Mouse (Mus musculus) gastrocnemius, postnatal 25 days (tissue): ENCODE data around the gene Tifa. TPM values are rescaled to one million over a fixed set of nuclear protein-coding genes. Genes with fewer than 3 reads are reported as not detected.

Experiments
- DNase-seq: peaks from one replicate; pipeline ENCODE4 v3.0.0; 2022
- total RNA-seq, 2 experiments: library from RNA; stranded (reverse); gene quantifications; 1 replicate in 1 of 2; 2 replicates in 1 of 2; pipeline ENCODE4 v1.2.3; 2021

The Tifa gene
- total RNA-seq, 2 experiments from 2014 or later = 0.67 to 0.70 TPM

DNA sequence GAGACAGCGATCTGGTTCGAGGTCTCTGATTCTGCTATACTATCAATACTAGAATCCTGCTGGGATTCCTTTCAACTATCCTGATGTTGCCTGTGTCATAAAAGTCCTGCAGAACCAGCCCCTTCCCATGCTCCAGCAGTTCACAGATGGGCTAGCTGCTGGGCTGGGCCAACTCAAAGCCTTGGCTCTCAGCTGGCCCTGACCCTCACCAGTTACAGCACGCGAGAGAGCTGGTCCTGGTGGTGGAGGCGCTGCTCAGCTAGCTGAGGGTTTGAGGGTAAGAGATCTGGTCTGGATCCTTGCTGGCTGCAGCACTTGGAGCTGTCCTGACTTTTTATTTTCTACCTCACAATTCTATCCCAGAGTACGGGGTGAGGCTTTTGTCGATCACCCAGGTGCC is 36.9 kb downstream of the Tifa start:
- no peak for DNase-seq

DNA sequence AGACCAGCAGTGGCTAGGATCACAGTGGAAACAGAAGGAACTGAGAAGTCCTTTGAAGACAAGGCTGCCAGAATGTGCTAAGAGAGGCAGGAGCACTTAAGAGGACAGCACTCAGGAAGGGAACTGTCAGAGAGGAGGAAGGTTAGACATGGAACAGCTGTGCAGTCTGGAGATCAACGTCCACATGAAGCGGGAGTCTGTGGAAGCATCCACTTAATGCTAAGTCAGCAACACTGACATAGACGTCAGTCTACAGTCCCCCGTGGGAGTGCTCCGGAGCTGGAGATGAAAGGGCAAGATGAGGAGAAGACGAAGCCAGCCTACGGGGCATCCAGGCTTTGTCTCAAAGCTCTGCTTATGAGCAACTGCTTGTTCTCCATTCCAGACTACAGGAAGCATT is 37.5 kb downstream of the Tifa start:
- no peak for DNase-seq

- DNase-seq = no peak
Measured at GRCm38 (mm10) chr3:127830183-127830582, 40.6 kb downstream of the Tifa start.

- no peak for DNase-seq
Measured at GRCm38 (mm10) chr3:127831079-127831478, 41.5 kb downstream of the Tifa start.

- no peak for DNase-seq
Measured at GRCm38 (mm10) chr3:127834040-127834439, 44.4 kb downstream of the Tifa start.

GRCm38 (mm10) chr3:127835594-127835993 is 46.0 kb downstream of the Tifa start:
- DNase-seq = no peak

DNA sequence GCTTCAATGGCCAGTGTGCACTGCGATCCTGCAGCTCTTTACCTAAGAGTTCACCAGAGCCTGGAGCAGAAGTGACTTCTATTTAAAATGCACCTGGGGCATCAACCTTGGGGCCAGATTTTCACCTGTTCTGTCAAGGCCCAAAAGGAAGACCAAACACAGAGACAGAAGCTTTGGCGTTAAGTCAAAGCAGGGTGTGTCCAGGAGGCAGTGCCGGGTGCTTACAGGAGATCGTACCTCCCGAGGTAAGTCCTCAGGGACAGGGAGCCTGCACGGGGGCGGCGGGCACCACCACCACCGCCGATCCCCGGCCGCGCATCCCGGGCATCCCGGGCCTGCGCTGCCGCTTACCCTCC is 47.2 kb downstream of the Tifa start:
- DNase-seq = no peak

DNA sequence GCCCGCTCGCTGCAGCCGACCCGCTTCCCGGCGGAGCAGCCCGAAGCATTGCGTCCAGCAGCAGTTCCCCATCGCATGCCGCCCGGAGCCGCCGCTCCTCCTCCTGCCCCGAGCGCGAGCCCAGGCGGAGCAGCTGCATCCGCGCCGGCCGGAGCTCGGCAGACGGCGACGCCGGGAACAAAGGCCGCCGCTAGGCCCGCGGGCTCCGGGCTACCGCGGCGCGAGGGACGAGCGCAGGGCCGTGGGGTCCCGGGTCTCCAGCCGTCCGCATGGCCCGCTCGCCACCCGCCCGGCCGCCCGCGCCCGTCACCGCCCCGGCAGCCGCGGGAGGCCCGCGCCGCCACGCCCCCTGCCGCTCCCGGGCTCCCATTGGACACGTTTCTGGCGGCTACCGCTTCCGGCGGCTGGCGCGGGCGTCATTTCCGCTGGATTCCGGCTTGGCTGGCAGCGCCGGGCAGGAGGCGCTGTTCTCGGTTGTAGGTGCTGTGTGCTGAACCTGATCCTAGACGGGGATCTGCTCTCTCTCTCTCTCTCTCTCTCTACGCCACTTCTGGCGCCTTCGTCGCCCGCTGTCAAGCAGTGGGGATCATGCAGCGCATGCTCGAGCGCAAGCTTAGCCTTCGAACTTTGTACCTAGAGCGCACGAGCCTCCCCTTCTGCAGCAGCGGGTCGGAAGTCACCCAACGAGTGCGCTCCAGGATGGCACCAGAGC is 47.7 kb downstream of the Tifa start, which contains the start of gene Ap1ar:
Gene Ap1ar, minus strand, starts transcription at position 370 of the 712 bp plus-strand sequence.
- DNase-seq = peak; percentile 95

GRCm38 (mm10) chr3:127837972-127838644 is 48.5 kb downstream of the Tifa start:
- DNase-seq = no peak

GRCm38 (mm10) chr3:127841926-127842325 is 52.3 kb downstream of the Tifa start:
- no peak for DNase-seq

- DNase-seq = no peak
Measured at GRCm38 (mm10) chr3:127843324-127843940, 53.8 kb downstream of the Tifa start.

DNA sequence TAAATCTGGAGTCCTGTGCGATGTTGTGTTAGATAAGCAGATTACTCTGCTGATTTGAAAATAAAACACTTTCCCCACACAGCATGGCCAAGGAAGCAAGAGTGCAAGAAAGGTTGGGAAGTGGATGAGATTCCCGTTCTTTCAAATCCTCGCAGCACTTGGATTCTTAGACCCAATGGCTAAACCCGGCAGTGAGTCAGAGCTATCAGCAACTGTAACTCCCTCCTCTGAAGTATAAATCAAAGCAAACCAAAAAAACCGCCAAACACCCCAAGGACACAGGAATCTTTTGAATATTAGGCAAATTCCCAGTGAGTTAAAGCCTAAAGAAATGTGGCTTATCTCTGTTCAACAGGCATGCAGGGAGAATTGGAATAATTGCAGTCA is 54.3 kb downstream of the Tifa start:
- DNase-seq = no peak

GRCm38 (mm10) chr3:127848088-127848808 is 58.6 kb downstream of the Tifa start:
- no peak for DNase-seq

DNA sequence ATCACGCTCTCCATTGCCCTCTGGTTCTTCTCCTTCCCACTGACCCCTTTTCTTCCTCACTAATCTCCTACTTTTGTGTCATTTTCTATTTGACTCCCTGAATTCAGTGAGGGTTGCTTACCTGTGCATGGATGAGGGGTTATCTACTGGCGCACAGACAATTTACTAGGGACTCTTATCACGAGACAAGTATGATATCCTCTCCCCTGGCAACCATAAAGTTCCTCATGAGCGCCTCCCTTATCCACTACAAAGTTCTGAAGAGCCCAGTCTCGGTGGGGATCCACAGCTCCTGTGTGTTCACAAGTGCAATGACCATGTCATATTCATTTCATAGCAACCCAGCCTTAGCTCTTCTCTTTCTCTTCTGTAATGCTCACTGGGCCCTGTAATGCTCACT is 60.3 kb downstream of the Tifa start:
- no peak for DNase-seq

DNA sequence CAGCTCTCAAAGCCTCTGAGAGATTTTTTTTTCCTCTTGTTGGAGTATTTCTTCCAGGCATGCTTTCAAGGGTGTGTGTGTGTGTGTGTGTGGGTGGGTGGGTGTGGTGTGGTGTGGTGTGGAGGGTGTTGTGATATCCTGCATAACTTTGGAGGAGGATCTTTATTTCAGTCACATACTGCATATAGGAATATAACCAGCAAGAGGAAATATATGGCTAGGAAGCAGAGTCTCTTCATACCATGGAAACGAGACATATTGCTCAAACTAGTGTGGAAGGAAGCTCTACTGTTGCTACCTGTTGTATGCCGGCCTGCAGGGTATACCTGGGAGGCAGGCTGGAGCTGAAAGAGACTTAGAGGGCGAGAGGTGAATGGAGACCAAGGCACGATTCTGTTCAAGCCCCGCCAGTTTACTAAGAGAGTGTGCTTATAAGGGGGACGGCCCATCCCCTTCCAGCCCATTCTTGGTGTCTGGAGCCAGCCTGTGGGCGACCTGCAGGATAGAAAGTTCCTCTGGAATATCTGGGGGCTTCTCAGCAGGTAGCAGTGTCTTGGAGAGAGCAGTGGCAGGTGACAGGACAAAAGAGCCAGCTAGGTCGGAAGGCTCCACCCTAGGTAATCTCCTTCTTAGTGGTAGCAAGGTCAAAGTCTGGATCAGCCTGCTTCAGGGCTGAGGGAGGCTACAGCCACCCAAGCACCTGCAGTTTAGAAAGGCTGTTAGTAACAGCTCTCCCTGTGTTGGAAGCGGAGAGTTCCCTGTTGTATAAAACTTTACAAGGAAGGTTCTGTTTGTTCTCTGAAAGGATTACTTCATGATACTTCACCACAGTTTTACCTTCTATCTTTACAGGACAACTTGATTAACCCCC is 61.4 kb downstream of the Tifa start:
- DNase-seq = no peak

DNA sequence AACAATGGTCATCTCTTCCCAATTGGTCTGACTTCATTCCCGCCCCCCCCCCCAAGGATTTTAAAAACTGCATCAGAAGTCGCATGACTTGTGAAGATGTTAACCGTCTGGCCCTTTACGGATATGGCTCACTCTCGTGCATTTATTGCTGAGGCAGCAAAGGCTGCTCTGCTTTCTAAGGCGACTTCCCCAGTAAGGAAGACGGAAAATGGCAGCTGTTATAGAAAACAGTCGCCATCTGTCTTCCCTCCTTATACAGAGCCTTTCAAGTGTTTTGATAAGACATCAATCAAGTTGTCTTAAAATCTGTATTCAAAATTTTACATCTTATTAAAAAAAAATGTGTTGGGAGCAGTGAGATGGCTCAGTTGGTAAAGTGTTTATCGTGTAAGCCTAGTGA is 63.1 kb downstream of the Tifa start:
- no peak for DNase-seq

GRCm38 (mm10) chr3:127853431-127854206 is 64.0 kb downstream of the Tifa start:
- DNase-seq = peak; percentile 19

- DNase-seq = no peak
Measured at GRCm38 (mm10) chr3:127861340-127861739, 71.7 kb downstream of the Tifa start.

DNA sequence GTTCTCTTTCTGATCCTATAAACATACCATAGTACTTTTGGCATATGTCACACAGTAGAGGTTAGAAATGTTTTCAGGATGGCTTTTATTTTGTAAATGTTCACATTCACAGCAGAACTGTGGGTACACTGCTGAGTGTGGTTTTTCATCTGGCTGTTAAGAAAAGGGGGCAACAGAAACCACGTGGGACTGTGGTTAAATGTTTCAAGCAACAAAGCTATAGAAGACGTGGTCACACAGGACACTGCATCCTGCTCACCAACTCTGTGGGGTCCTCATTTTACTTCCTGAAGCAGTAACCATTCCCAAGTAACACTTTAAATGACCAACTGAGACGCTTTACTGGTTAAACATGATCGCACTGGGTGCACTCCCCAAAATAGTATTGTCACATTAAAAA is 72.9 kb downstream of the Tifa start:
- no peak for DNase-seq

DNA sequence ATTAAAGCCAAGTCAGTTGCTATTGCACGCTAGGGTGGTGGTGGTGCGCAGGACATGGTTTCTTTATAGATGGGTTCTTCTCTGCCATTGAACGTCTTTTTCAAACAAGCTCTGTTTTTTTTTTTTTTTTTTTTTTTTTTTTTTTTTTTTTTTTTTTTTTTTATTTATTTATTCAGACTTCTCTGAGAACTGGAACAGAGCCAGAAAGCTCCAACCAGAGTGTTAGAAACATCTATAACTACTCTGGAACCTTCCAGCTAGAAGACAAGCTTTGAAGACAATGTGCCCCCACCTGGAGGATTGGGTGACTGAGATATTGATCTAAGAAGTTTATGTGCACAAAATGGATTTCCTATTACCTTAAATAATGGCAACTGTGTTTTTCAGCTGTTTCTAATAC is 74.0 kb downstream of the Tifa start:
- no peak for DNase-seq

DNA sequence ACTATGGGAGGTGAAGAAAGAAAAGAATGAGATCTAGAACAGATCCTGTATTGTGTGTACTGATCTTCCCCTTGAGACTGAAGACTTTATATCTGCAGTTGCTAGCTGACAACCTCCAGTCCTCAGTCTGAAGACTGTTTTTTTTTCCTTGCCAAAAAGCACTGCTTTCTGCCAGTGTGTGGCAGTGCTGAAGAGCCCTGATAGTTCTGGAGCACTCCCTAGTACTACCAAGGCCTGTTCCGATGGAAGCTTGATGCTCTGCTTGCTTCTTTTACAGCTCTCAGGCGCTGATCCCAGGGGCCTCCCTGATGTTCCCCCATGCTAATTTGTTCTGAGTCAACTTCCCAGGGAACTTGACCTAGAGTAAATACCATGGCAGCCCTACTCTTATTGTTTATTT is 74.6 kb downstream of the Tifa start:
- DNase-seq = no peak
